Mouse (Mus musculus) layer of hippocampus, adult 8-10 months (tissue): Measurements from ENCODE around the gene Grb2. TPM values are rescaled to one million over a fixed set of nuclear protein-coding genes. Genes with fewer than 3 reads are reported as not detected.

Experiments used
- DNase-seq, 2 experiments: peaks; one replicate each; pipeline ENCODE4 v3.0.0; 2022; ENCODE audit warnings: low spot score in 2 of 2
- total RNA-seq, 4 experiments: library from RNA; stranded (reverse); gene quantifications; 2 replicates each; pipeline ENCODE4 v1.2.4; 2022

Gene Grb2
- total RNA-seq, 4 experiments from 2014 or later = 179 to 220 (median 196) TPM

DNA sequence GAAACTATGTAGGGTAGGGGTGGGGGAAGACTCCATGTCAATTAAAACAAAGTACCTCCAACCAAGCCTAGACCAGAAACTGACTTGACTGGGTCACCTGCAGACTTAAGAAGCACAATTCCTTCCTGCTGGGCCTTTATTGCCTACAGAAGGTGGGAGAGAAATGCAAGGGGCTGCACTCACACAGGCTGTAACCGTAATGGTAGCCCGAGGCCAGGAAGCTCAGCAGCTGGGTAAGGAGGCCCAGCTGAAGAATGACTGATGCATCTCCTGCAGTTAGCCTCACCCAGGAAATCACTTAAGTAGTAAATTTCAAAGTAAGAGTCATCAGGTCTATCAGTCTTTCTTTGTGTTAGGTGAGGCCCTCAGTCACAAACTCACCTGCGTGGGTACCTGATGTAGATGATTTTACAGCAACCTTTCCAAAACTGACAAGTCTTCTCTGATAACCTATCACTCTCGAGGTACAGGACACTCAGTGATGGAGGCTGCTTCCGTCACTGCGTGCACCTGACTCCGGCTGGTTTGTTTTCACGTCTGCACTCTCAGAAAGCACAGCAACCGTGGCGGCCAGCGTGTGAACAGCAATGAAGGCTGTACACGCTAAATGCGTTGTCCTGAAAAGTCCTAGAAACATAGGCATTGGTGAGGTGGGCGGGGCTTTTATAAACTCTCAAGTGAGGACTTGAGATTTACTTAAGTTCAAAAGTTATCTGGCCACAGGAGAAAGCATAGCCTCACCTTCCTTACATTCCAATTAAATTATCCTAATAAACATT lies 19.1 kb downstream of the Grb2 start:
- no peak for DNase-seq

- no peak for DNase-seq
These were observed 22.0 kb downstream of the Grb2 start for GRCm38 (mm10) chr11:115686369-115686768.

- DNase-seq = no peak
These were observed 22.4 kb downstream of the Grb2 start for GRCm38 (mm10) chr11:115685954-115686353.

GRCm38 (mm10) chr11:115684877-115685276 lies 23.5 kb downstream of the Grb2 start:
- peak; percentile 34 to 51 for DNase-seq

DNA sequence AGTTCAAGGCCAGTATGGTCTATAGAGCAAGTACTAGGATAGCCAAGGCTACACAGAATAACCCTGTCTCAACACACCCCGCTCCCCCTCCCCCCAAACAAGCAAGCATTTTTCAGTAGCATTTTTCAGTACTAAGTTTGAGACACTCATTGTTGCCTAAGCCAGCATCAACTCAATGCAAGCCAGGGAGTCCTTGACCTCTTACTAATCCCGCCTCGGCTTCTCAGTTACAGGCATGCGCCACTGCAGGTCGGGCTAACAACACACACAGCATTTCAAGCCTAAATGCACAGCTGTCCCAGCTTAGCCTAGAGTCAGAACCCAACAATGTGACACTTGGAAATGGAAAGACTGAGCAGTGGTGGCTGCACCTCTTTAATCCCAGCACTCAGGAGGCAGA lies 25.1 kb downstream of the Grb2 start:
- no peak for DNase-seq

DNA sequence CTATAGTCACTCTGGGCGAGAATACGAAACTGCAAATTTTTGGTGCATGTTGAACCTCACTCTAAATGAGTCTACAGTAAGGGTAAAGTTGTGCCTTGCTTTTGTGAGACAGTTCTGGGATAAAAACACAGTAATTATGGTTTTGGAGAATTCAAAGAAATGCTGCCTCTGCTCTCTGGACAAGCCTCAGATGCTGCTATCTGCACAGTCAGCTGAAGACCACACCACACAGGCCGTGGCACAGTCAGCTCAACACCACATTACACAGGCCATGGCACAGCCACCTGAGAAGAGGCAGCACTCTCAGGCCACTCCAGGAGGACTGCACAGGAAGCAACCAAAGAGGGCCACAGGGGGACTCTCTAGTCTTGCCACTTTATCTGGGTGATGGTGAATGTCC lies 26.0 kb downstream of the Grb2 start:
- no peak for DNase-seq

- DNase-seq = no peak
These were observed 28.7 kb downstream of the Grb2 start for GRCm38 (mm10) chr11:115679554-115680238.

DNA sequence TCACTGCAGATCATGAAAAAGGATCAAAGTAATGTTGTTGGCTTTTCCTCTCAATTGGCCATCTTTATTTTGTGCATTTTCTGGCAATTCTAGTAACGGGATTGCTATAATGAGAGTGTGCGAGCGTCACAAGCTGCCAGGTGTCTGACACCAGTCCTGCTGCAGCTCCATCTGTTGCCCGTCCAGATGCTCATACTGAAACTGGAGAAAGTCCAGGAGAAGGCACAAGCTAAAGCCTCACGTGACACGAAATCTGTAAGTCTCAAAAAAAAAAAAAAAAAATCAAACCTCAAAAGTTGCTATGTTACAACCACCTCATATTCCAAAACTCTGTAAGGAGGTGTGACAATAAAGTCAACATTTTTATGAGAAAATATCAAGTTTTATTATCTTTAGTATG lies 29.5 kb downstream of the Grb2 start:
- DNase-seq = peak in 1 of 2 experiments; percentile 39

DNA sequence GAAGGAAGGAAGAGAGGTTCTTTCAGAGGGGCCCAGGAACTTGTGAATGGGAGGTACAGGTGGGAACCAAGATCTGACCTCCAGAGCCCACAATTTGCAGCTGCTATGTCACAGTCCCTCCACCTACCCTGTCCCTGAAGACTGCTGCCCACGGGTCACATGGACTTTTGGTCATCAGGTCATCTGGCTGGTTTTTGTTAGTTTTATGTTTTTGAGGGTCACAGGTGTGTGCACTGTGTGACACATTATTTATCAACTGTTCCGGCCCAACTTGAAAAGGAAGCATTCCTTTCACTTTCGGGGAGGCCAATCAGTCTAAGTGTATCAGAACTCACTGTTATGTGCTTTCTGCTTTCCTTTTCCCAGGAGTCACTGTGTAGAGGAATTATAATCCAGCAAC lies 30.9 kb downstream of the Grb2 start:
- DNase-seq = no peak

DNA sequence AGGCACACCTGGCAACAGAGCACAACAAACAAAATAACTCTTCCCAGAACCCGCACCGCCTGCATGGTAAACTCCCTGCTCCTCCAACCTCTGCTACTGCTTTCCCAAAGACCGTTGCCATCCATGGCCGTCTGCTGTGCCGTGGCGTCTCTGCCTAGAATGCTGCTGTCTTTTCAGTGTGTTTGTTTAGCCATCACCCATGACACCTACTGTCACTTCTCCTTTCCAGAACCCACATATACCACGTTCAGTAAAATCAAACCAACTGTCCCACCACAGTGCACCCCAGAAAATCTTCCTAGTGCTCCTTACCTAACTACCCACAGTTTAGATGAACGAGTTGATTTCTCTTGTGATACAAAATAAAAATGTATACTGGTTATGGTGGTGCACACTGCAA lies 31.7 kb downstream of the Grb2 start:
- no peak for DNase-seq

DNA sequence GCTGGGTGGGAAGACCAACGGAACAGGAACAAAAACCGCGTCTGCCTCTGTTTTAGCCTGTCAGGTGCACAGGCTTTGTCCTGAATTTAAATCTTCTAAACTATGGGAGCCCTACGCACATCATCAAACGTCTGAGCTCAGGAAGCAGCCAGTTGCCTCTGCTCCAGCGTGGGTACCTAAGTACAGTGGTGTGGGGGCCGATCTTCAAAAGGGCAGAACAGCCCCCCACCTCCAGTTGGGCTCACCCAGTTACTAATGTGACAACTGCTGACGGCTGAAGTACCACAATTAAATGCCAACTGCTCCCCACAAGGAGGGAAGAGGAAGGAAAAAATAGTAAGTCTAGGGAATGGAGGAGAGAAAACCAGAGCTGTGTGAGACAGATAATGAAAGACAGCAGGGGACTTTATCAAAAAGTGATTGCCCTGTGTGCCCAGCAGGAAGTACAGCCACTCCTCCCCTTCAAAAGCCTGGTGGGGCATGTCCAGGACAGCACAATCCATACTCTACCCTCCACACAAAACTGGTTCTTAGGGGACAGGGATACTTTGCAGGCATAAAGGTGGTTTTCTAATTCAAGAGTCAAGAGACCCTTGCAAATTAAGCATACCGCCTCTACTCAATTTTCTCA lies 34.0 kb downstream of the Grb2 start:
- no peak for DNase-seq

- no peak for DNase-seq
These were observed 34.7 kb downstream of the Grb2 start for GRCm38 (mm10) chr11:115673471-115674234.

DNA sequence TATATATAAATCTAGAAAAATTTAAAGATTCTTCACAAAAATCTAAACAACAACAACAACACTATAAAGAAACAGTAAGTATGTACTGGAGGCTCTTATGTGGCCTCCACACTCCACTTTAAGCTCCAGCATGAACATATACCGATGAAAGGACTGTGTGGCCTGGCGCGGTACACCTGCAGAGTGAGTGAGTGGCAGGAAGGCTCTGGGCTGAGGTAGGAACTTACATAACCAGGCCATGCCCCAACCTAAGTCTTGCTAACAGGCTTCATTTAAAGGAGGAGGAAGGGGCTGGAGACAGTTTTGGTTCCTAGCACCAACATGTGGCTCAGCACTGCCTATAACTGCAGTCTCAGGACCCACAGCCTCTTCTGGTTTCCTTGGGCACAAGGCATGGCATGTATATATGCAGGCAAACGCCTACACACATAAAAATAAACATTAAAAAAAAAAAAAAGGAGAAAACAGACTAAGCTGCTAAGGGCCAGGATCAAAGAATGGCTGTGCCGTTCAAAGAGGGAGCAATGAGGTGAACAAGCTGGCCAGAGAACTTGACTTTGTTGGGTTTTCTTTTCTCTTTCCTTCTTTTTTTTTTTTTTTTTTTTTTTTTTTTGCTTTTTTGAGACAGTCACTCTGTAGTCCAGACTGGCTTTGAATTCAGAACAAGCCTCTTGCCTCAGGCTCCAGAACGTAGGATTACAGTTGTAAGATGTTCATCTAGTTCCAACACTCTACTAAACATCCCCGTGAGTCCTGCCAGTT lies 36.0 kb downstream of the Grb2 start:
- DNase-seq = no peak

GRCm38 (mm10) chr11:115670451-115671050 lies 37.8 kb downstream of the Grb2 start:
- DNase-seq = no peak

GRCm38 (mm10) chr11:115663676-115664335 lies 44.6 kb downstream of the Grb2 start:
- DNase-seq = no peak

DNA sequence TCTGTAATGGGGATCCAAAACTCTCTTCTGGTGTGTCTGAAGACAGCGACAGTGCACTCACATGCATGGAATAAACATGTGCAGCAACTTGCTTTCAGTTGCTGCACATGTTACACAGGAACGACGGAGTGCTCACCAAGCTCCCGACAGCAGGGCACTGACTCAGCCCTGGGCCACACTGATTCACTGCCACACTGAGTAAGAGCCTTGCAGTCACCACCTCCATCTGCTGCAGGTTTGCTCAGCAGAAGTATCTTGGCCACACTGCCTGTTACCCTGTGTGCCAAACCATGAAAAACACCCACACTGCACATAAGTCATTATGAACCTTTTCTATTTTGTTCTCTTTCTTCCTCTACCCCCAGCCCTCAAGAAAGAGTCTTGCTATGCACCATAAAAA lies 48.0 kb downstream of the Grb2 start:
- DNase-seq = peak; percentile 55 to 61

- no peak for DNase-seq
These were observed 49.9 kb downstream of the Grb2 start for GRCm38 (mm10) chr11:115658521-115658920.

GRCm38 (mm10) chr11:115654128-115654527 lies 54.3 kb downstream of the Grb2 start:
- DNase-seq = no peak

DNA sequence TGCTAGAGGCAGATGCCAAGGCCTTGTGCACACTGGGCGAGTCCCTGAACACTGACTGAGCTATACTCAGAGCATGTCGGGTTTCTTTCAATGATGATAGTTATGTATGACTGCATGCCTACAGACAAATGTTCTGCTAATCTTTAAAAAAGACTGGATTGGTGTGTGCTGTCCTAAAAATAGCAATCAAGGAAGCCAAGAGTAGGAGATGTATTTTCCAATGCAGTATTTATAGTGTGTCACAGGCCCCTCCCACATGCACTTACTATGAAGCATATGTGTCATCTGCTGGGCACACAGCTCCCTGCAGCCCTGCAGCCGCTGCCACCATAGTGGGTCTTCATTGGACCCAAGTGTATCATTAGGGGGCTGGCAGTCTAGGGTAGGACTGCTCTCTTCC lies 55.2 kb downstream of the Grb2 start:
- no peak for DNase-seq

DNA sequence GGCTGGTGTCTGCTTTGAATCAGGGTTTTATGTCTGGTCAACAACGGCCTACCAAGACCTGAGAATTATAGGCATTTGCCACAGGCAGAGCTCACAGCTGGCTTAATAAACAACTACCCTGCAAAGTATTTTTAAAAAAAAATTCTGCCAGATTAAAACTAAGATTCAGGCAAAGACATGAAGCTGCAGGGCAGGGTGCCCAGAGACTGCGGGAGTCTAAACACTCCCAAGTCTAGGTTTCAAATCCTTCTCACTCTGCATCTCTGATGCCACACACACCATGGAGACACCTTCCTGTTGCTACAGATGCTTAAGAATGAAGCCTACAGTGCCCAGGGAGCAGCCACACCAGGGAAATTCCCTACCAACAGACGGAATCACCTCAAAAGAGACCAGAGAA lies 56.7 kb downstream of the Grb2 start:
- DNase-seq = no peak
